In the genomic region with DNA sequence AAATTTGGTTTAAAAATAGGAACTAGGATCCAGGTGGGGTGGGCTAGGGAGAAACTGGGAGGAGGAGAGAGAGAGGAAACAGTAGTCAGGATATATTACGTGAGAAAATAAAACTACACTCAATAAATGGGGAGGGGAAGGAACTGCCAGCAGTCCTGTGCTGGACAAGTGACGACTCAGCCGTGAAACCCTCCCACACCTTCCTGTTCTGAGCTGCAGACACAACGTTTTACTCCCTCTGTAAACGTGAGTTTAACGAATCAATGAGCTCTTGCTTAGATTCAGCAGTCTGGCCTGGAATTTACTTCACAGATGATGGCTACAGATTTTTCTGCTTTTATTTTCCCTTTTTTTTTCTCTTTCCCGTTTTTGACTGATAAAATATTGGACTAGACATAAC, we compare ENCODE assay signal across 20 mouse cellular contexts. TPM values are rescaled to one million over a fixed set of nuclear protein-coding genes. Genes with fewer than 3 reads are reported as not detected.
DNase-seq lines count a peak whose midpoint lies in the region; ATAC-seq lines count a peak whose summit lies in the region.
"Had no signal": no experiment of that assay in that cellular context is flagged by ENCODE, and none has a peak within 500 bp of the region (broad histone marks: within the 10 kb centered on the region; RNA-seq: fewer than 3 reads in every experiment).

No protein-coding gene starts in this region.

- no peaks in the 10 kb centered on the region for H3K36me3 ChIP-seq in heart, embryonic 15.5 days
- no peaks in the 10 kb centered on the region for H3K36me3 ChIP-seq in liver, embryonic 11.5 days (ENCODE audit: control insufficient read depth, insufficient read depth, low read length)
- H3K36me3 ChIP-seq: G1E had no signal

- no peaks in the 10 kb centered on the region for H3K27me3 ChIP-seq in heart, embryonic 15.5 days
- H3K27me3 ChIP-seq in liver, embryonic 11.5 days (replicated peaks; ENCODE audit: control insufficient read depth, insufficient read depth, low read length): no peaks in the 10 kb centered on the region

- WGBS in heart, embryonic 15.5 days: 29% methylated on average over 7 of the region's 7 CpGs
- WGBS in liver, embryonic 11.5 days: 14% methylated on average over 7 of the region's 7 CpGs

- peaks cover 5% of the 10 kb centered on the region; the same call in 1 of the 2 replicates for H3K4me1 ChIP-seq in heart, embryonic 15.5 days (replicated peaks)
- H3K4me1 ChIP-seq in liver, embryonic 11.5 days (replicated peaks; ENCODE audit: control insufficient read depth, insufficient read depth, low read length): no peaks in the 10 kb centered on the region

- no peak overlapping the region for H3K9ac ChIP-seq in heart, embryonic 15.5 days
- H3K9ac ChIP-seq in liver, embryonic 11.5 days (ENCODE audit: low read depth, low read length): no peak overlapping the region
- H3K9ac ChIP-seq: hindbrain, embryonic 14.5 days; liver, embryonic 14.5 days had no signal

- intact Hi-C loops in heart, postnatal 14 days (cut with DNase I): no loop called here

- DNase-seq in heart, postnatal 14 days: no peak
- peak; percentile 12 for DNase-seq in liver
- no peak for DNase-seq in liver, embryonic 11.5 days (ENCODE audit: low spot score)
- no peak for DNase-seq in cerebellum, postnatal 10 days
- DNase-seq: adrenal gland, postnatal 10 days; cerebellum, adult 18-20 months; left cerebral cortex, postnatal 4 days; lung, postnatal 14 days; thymus, postnatal 25 days had no signal

- H3K4me3 ChIP-seq in heart, embryonic 15.5 days: no peak overlapping the region
- no peak overlapping the region for H3K4me3 ChIP-seq in liver, embryonic 11.5 days (ENCODE audit: low read depth, low read length)
- H3K4me3 ChIP-seq: erythroblast, embryonic 14.5 days; layer of hippocampus, adult 2 months had no signal

- H3K27ac ChIP-seq in heart, embryonic 15.5 days: no peak overlapping the region
- H3K27ac ChIP-seq in liver, embryonic 11.5 days (ENCODE audit: low read depth, low read length): no peak overlapping the region
- H3K27ac ChIP-seq: hindbrain, embryonic 14.5 days; layer of hippocampus, adult 2 months; liver, embryonic 14.5 days had no signal

- peak overlapping the region; percentile 13; the same call in 1 of the 2 replicates for H3K4me2 ChIP-seq in heart, embryonic 15.5 days
- H3K4me2 ChIP-seq in liver, embryonic 11.5 days: no peak overlapping the region
- H3K4me2 ChIP-seq: hindbrain, embryonic 14.5 days; midbrain, embryonic 11.5 days had no signal

- ATAC-seq in heart, embryonic 15.5 days (replicated peaks; ENCODE audit: insufficient number of reproducible peaks, insufficient read depth, low FRiP score, low read depth): no peak
- no peak for ATAC-seq in liver, embryonic 11.5 days (replicated peaks; ENCODE audit: low FRiP score)
- ATAC-seq in granulocyte monocyte progenitor cell, adult 5-6 weeks (replicated peaks; ENCODE audit: poor library complexity, severe bottlenecking): peak; percentile 74
- ATAC-seq in activated CD4-positive, CD25-positive, alpha-beta regulatory T cell, adult 4 months: no peak
- ATAC-seq: forebrain, embryonic 14.5 days; intestine, postnatal 0 days had no signal

- H3K9me3 ChIP-seq in heart, embryonic 15.5 days (replicated peaks): no peaks in the 10 kb centered on the region
- no peaks in the 10 kb centered on the region for H3K9me3 ChIP-seq in liver, embryonic 11.5 days (ENCODE audit: control insufficient read depth, low read length)

RNA-seq across cellular contexts. Expression of a gene that starts 18.8 kb away (rescaled TPM):
- polyA plus RNA-seq in heart, embryonic 15.5 days (2015; fragmentation: Nextera tagmentation; extraction: Ambion mirVana): 0.19 TPM in 1 of 2 replicates, not detected in the other
- under 1 TPM; 0.78 to 0.98 TPM for total RNA-seq in heart, postnatal 14 days (2021)
- polyA plus RNA-seq in liver, embryonic 11.5 days (2014; fragmentation: Nextera tagmentation; extraction: Ambion mirVana): 0.14 TPM in 1 of 2 replicates, not detected in the other
- not detected in 2 replicates for total RNA-seq in granulocyte monocyte progenitor cell, adult 5-6 weeks (2014; fragmentation: Nextera tagmentation)
- not detected in 2 replicates for total RNA-seq in granulocyte monocyte progenitor cell, adult 5-6 weeks (2017)
- polyA plus RNA-seq in activated CD4-positive, CD25-positive, alpha-beta regulatory T cell, adult 4 months (2017; shearing (Covaris generic)): not detected
- total RNA-seq: G1E had no signal
- polyA plus RNA-seq: erythroblast, embryonic 14.5 days; forebrain, embryonic 14.5 days; G1E; liver, embryonic 14.5 days; midbrain, embryonic 11.5 days had no signal
